Mouse (Mus musculus): ENCODE measurements around the gene Rpl23a. TPM values are rescaled to one million over a fixed set of nuclear protein-coding genes. Genes with fewer than 3 reads are reported as not detected.

Gene Rpl23a
- polyA plus RNA-seq, 1 experiment from 2014 or later, result 1,297 TPM

- H3K27me3 ChIP-seq, result no peaks in the 10 kb centered on the region
- H3K4me3 ChIP-seq, result peak overlapping the region; percentile 81
- no peaks in the 10 kb centered on the region for H3K9me3 ChIP-seq
- peak; percentile 61 for ATAC-seq (ENCODE audit: borderline replicate concordance, extremely low read depth, low FRiP score, low TSS enrichment)
- WGBS, result 1% methylated on average over 22 of the region's 22 CpGs
- H3K9ac ChIP-seq, result peak overlapping the region; percentile 98
- peaks cover 27% of the 10 kb centered on the region for H3K36me3 ChIP-seq
- peak overlapping the region; percentile 76 for H3K4me2 ChIP-seq
- H3K27ac ChIP-seq, result peak overlapping the region; percentile 98
- H3K4me1 ChIP-seq, result peaks cover 55% of the 10 kb centered on the region
Observed at GRCm38 (mm10) chr11:78163681-78164603, 19.4 kb downstream of the Rpl23a start.

DNA sequence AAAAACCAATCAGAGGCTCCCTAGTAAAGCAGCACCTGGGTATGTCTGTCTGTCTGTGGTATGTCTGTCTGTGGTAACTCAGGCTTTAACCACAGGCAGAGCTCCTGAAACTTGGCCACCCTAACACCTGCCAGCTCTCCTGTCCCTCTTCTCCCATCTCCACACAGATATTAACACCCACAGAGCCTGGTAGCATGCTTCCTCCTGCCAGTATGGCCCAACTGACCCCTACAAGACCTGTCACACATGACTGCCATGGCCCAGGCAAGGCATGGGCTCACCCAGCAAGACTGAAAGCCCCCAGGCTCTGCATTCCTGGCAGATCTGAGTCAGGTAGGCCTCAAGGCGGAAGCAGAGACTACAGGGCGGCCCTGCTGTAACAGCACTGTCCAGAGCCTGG is 20.3 kb downstream of the Rpl23a start:
- no peaks in the 10 kb centered on the region for H3K9me3 ChIP-seq
- no peaks in the 10 kb centered on the region for H3K27me3 ChIP-seq
- H3K4me2 ChIP-seq, result peak overlapping the region; percentile 76
- peaks cover 55% of the 10 kb centered on the region for H3K4me1 ChIP-seq
- peak overlapping the region; percentile 98 for H3K27ac ChIP-seq
- peak overlapping the region; percentile 81 for H3K4me3 ChIP-seq
- 58% methylated on average over 2 of the region's 2 CpGs for WGBS
- peaks cover 36% of the 10 kb centered on the region for H3K36me3 ChIP-seq
- ATAC-seq (ENCODE audit: borderline replicate concordance, extremely low read depth, low FRiP score, low TSS enrichment), result no peak
- peak overlapping the region; percentile 98 for H3K9ac ChIP-seq

- Histone ChIP-seq H3K4me3 (peak overlapping the region; percentile 81), H3K4me1 (peaks cover 55% of the 10 kb centered on the region), H3K36me3 (peaks cover 41% of the 10 kb centered on the region), H3K9ac (peak overlapping the region; percentile 98; the same call in 1 of the 2 replicates), H3K27me3 (no peaks in the 10 kb centered on the region), H3K27ac (peak overlapping the region; percentile 98), H3K4me2 (peak overlapping the region; percentile 76), H3K9me3 (no peaks in the 10 kb centered on the region)
- WGBS, result 40% methylated on average over 6 of the region's 6 CpGs
- ATAC-seq (ENCODE audit: borderline replicate concordance, extremely low read depth, low FRiP score, low TSS enrichment), result no peak
Observed at GRCm38 (mm10) chr11:78162504-78162903, 20.9 kb downstream of the Rpl23a start.

DNA sequence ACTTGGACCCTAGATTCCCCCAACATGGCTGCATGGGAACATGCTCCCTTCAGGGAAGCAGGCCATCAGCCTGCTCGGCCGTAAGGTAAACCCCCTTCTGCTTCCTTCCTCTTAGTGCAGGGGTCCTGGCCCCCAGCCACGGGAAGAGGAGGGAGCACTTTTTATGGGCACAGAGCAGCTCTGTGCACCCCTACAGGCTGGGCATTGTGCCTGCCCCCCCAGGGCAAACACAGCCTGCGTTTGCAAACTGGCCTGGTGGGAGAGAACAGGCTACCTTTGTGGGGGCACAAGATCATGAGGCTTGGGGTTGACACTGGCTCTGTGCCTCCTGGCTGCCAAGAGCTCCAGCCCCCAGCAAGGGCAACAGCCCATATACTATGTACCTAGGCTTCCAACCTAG is 21.4 kb downstream of the Rpl23a start:
- peak overlapping the region; percentile 81; the same call in 1 of the 2 replicates for H3K4me3 ChIP-seq
- ATAC-seq (ENCODE audit: borderline replicate concordance, extremely low read depth, low FRiP score, low TSS enrichment), result no peak

GRCm38 (mm10) chr11:78161169-78161568 is 22.2 kb downstream of the Rpl23a start:
- ATAC-seq (ENCODE audit: borderline replicate concordance, extremely low read depth, low FRiP score, low TSS enrichment), result no peak
- Histone ChIP-seq H3K4me3 (no peak overlapping the region), H3K9me3 (no peaks in the 10 kb centered on the region), H3K36me3 (peaks cover 52% of the 10 kb centered on the region), H3K4me1 (peaks cover 48% of the 10 kb centered on the region), H3K27me3 (no peaks in the 10 kb centered on the region), H3K9ac (no peak overlapping the region), H3K27ac (no peak overlapping the region), H3K4me2 (no peak overlapping the region)
- 82% methylated on average over 14 of the region's 14 CpGs for WGBS

More for the DNA sequence above, 21.4 kb downstream of the Rpl23a start:
- WGBS, result 44% methylated on average over 4 of the region's 4 CpGs
- Histone ChIP-seq H3K9ac (0 out of 2 replicates have a peak overlapping the region, but pooled peaks have one; percentile 3), H3K36me3 (peaks cover 46% of the 10 kb centered on the region), H3K27me3 (no peaks in the 10 kb centered on the region), H3K27ac (peak overlapping the region; percentile 98; the same call in 1 of the 2 replicates), H3K9me3 (no peaks in the 10 kb centered on the region), H3K4me2 (peak overlapping the region; percentile 76), H3K4me1 (peaks cover 55% of the 10 kb centered on the region)

- no peak overlapping the region for H3K9ac ChIP-seq
- H3K4me3 ChIP-seq, result no peak overlapping the region
- H3K27me3 ChIP-seq, result no peaks in the 10 kb centered on the region
- no peak overlapping the region for H3K4me2 ChIP-seq
- WGBS, result 85% methylated on average over 3 of the region's 3 CpGs
- no peak overlapping the region for H3K27ac ChIP-seq
- no peak for ATAC-seq (ENCODE audit: borderline replicate concordance, extremely low read depth, low FRiP score, low TSS enrichment)
- H3K36me3 ChIP-seq, result peaks cover 57% of the 10 kb centered on the region
- peaks cover 43% of the 10 kb centered on the region for H3K4me1 ChIP-seq
- H3K9me3 ChIP-seq, result no peaks in the 10 kb centered on the region
Observed at GRCm38 (mm10) chr11:78160675-78161074, 22.7 kb downstream of the Rpl23a start.

- Histone ChIP-seq H3K4me2 (no peak overlapping the region), H3K4me1 (peaks cover 43% of the 10 kb centered on the region), H3K9ac (no peak overlapping the region), H3K27me3 (no peaks in the 10 kb centered on the region), H3K27ac (no peak overlapping the region), H3K36me3 (peaks cover 62% of the 10 kb centered on the region), H3K4me3 (no peak overlapping the region), H3K9me3 (no peaks in the 10 kb centered on the region)
- 67% methylated on average over 18 of the region's 18 CpGs for WGBS
- no peak for ATAC-seq (ENCODE audit: borderline replicate concordance, extremely low read depth, low FRiP score, low TSS enrichment)
Observed at GRCm38 (mm10) chr11:78160171-78160570, 23.2 kb downstream of the Rpl23a start.

DNA sequence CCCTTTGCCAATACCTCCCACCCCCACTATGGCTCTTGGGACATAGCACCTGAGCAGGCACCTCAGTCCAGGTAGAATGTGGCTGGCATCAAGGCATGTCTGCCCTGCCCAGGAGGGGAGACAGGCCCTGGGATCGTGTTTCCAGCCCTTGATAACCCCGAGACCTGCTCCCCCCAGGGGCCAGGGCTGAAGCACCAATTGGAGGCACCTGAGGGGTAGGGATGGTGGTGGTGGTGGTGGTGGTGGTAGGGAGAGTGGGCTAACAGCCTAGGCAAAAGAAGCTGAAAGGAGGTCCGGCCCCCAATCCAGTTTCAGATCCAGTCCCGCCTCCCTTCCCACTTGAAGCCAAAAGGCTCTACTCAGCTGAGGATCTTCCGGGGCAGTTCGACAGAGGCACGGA is 23.8 kb downstream of the Rpl23a start:
- no peak for ATAC-seq (ENCODE audit: borderline replicate concordance, extremely low read depth, low FRiP score, low TSS enrichment)
- H3K9ac ChIP-seq, result no peak overlapping the region
- H3K4me2 ChIP-seq, result no peak overlapping the region
- WGBS, result 53% methylated on average over 7 of the region's 7 CpGs
- no peaks in the 10 kb centered on the region for H3K9me3 ChIP-seq
- no peaks in the 10 kb centered on the region for H3K27me3 ChIP-seq
- peaks cover 67% of the 10 kb centered on the region for H3K36me3 ChIP-seq
- peaks cover 47% of the 10 kb centered on the region for H3K4me1 ChIP-seq
- H3K27ac ChIP-seq, result peak overlapping the region; percentile 51; the same call in 1 of the 2 replicates
- no peak overlapping the region for H3K4me3 ChIP-seq

- H3K9me3 ChIP-seq, result no peaks in the 10 kb centered on the region
- H3K27me3 ChIP-seq, result no peaks in the 10 kb centered on the region
- 23% methylated on average over 2 of the region's 2 CpGs for WGBS
- ATAC-seq (ENCODE audit: borderline replicate concordance, extremely low read depth, low FRiP score, low TSS enrichment), result no peak
- H3K4me2 ChIP-seq, result no peak overlapping the region
- H3K36me3 ChIP-seq, result peaks cover 70% of the 10 kb centered on the region
- H3K9ac ChIP-seq, result no peak overlapping the region
- peak overlapping the region; percentile 51; the same call in 1 of the 2 replicates for H3K27ac ChIP-seq
- H3K4me3 ChIP-seq, result no peak overlapping the region
- peaks cover 52% of the 10 kb centered on the region for H3K4me1 ChIP-seq
Observed at GRCm38 (mm10) chr11:78159096-78159495, 24.3 kb downstream of the Rpl23a start.

GRCm38 (mm10) chr11:78156156-78156699 is 27.2 kb downstream of the Rpl23a start:
- WGBS, result 69% methylated on average over 6 of the region's 6 CpGs
- no peak overlapping the region for H3K4me2 ChIP-seq
- H3K4me1 ChIP-seq, result peaks cover 52% of the 10 kb centered on the region
- no peaks in the 10 kb centered on the region for H3K9me3 ChIP-seq
- no peak for ATAC-seq (ENCODE audit: borderline replicate concordance, extremely low read depth, low FRiP score, low TSS enrichment)
- no peak overlapping the region for H3K27ac ChIP-seq
- no peak overlapping the region for H3K9ac ChIP-seq
- H3K4me3 ChIP-seq, result no peak overlapping the region
- H3K36me3 ChIP-seq, result peaks cover 70% of the 10 kb centered on the region
- H3K27me3 ChIP-seq, result no peaks in the 10 kb centered on the region

- Histone ChIP-seq H3K4me3 (no peak overlapping the region), H3K9ac (no peak overlapping the region), H3K36me3 (peaks cover 70% of the 10 kb centered on the region), H3K27ac (no peak overlapping the region), H3K27me3 (no peaks in the 10 kb centered on the region), H3K4me1 (peaks cover 46% of the 10 kb centered on the region), H3K4me2 (no peak overlapping the region), H3K9me3 (no peaks in the 10 kb centered on the region)
- WGBS, result 79% methylated on average over 5 of the region's 5 CpGs
- ATAC-seq (ENCODE audit: borderline replicate concordance, extremely low read depth, low FRiP score, low TSS enrichment), result no peak
Observed at GRCm38 (mm10) chr11:78155674-78156073, 27.7 kb downstream of the Rpl23a start.

GRCm38 (mm10) chr11:78153778-78154177 is 29.6 kb downstream of the Rpl23a start:
- H3K36me3 ChIP-seq, result peaks cover 70% of the 10 kb centered on the region
- ATAC-seq (ENCODE audit: borderline replicate concordance, extremely low read depth, low FRiP score, low TSS enrichment), result 0 out of 2 replicates have a peak, but pooled peaks have one; percentile 9
- peaks cover 33% of the 10 kb centered on the region for H3K4me1 ChIP-seq
- H3K27ac ChIP-seq, result peak overlapping the region; percentile 90
- no peak overlapping the region for H3K4me3 ChIP-seq
- H3K27me3 ChIP-seq, result no peaks in the 10 kb centered on the region
- H3K4me2 ChIP-seq, result no peak overlapping the region
- WGBS, result 75% methylated on average over 13 of the region's 13 CpGs
- no peaks in the 10 kb centered on the region for H3K9me3 ChIP-seq
- 0 out of 2 replicates have a peak overlapping the region, but pooled peaks have one; percentile 4 for H3K9ac ChIP-seq

All from lung, embryonic 15.5 days (tissue).